17 mouse cellular contexts compared by ENCODE assay signal in genomic region chr5:147892735-147893134, GRCm38 (mm10). TPM values are rescaled to one million over a fixed set of nuclear protein-coding genes. Genes with fewer than 3 reads are reported as not detected.
DNase-seq lines count a peak whose midpoint lies in the region; ATAC-seq and TF ChIP-seq lines count a peak whose summit lies in the region.
"Had no signal": no experiment of that assay in that cellular context is flagged by ENCODE, and none has a peak within 500 bp of the region (broad histone marks: within the 10 kb centered on the region; RNA-seq: fewer than 3 reads in every experiment).

No protein-coding gene starts in this region.

- H3K27ac ChIP-seq in heart, embryonic 11.5 days (ENCODE audit: low read depth, low read length): peak overlapping the region; percentile 62
- H3K27ac ChIP-seq in heart, adult 2 months: no peak overlapping the region
- H3K27ac ChIP-seq in liver, embryonic 11.5 days (ENCODE audit: low read depth, low read length): peak overlapping the region; percentile 81
- H3K27ac ChIP-seq in bone marrow, adult 2 months (ENCODE audit: control insufficient read depth, insufficient read depth, low read depth, low read length, poor library complexity): peak overlapping the region; percentile 5; the same call in 1 of the 2 replicates
- H3K27ac ChIP-seq in liver, postnatal 0 days (ENCODE audit: low read depth): peak overlapping the region; percentile 49; the same call in 1 of the 2 replicates
- H3K27ac ChIP-seq in gastrocnemius, adult 2 months: no peak overlapping the region
- H3K27ac ChIP-seq: embryonic facial prominence, embryonic 13.5 days; forebrain, embryonic 15.5 days; stomach, embryonic 15.5 days had no signal

- H3K79me2 ChIP-seq in heart, adult 2 months (replicated peaks; ENCODE audit: control insufficient read depth, insufficient read depth, low read length): no peaks in the 10 kb centered on the region

- H3K27me3 ChIP-seq in heart, embryonic 11.5 days (ENCODE audit: control insufficient read depth, insufficient read depth, low read length): peaks cover 4% of the 10 kb centered on the region; the same call in 1 of the 2 replicates
- H3K27me3 ChIP-seq in heart, adult 2 months (ENCODE audit: control insufficient read depth, insufficient read depth, low read length): no peaks in the 10 kb centered on the region
- H3K27me3 ChIP-seq in liver, embryonic 11.5 days (replicated peaks; ENCODE audit: control insufficient read depth, insufficient read depth, low read length): 0 out of 2 replicates have a peak, but pooled peaks cover 4% of the 10 kb centered on the region
- H3K27me3 ChIP-seq in liver, postnatal 0 days (ENCODE audit: insufficient read depth, low read length): no peaks in the 10 kb centered on the region
- H3K27me3 ChIP-seq: Patski had no signal

- H3K4me3 ChIP-seq in heart, embryonic 11.5 days (ENCODE audit: low read depth, low read length): peak overlapping the region; percentile 12
- no peak overlapping the region for H3K4me3 ChIP-seq in heart, adult 2 months
- H3K4me3 ChIP-seq in liver, embryonic 11.5 days (ENCODE audit: low read depth, low read length): peak overlapping the region; percentile 70
- no peak overlapping the region for H3K4me3 ChIP-seq in bone marrow, adult 2 months (replicated peaks; ENCODE audit: control insufficient read depth, low read depth, low read length)
- peak overlapping the region; percentile 75; the same call in 1 of the 2 replicates for H3K4me3 ChIP-seq in liver, postnatal 0 days (ENCODE audit: low read depth, low read length)
- no peak overlapping the region for H3K4me3 ChIP-seq in gastrocnemius, adult 2 months
- H3K4me3 ChIP-seq: forebrain, embryonic 15.5 days had no signal

- no peak for TF ChIP-seq POLR2A in heart, adult 2 months (IDR thresholded peaks at IDR 0.05; ENCODE audit: insufficient read depth, low read depth, low read length)
- 0 out of 2 replicates have a peak, but pooled peaks have one; percentile 11 for TF ChIP-seq POLR2A in bone marrow, adult 2 months (IDR thresholded peaks at IDR 0.05; ENCODE audit: borderline replicate concordance, control insufficient read depth, low read depth, low read length)

- H3K4me1 ChIP-seq in heart, embryonic 11.5 days (ENCODE audit: control insufficient read depth, insufficient read depth, low read length): peaks cover 15% of the 10 kb centered on the region
- 0 out of 2 replicates have a peak, but pooled peaks cover 1% of the 10 kb centered on the region for H3K4me1 ChIP-seq in heart, adult 2 months (ENCODE audit: control insufficient read depth, insufficient read depth, low read length)
- peaks cover 37% of the 10 kb centered on the region for H3K4me1 ChIP-seq in liver, embryonic 11.5 days (replicated peaks; ENCODE audit: control insufficient read depth, insufficient read depth, low read length)
- H3K4me1 ChIP-seq in bone marrow, adult 2 months (ENCODE audit: control insufficient read depth, insufficient read depth, low read length): no peaks in the 10 kb centered on the region; the same call in 1 of the 2 replicates
- H3K4me1 ChIP-seq in liver, postnatal 0 days (ENCODE audit: insufficient read depth): peaks cover 24% of the 10 kb centered on the region

- no peak for TF ChIP-seq EP300 in heart, adult 2 months (IDR thresholded peaks at IDR 0.05; ENCODE audit: insufficient read depth, low read depth, low read length)
- no peak for TF ChIP-seq EP300 in liver, postnatal 0 days (IDR thresholded peaks at IDR 0.05; ENCODE audit: low read depth)

- no peaks in the 10 kb centered on the region for H3K36me3 ChIP-seq in heart, embryonic 11.5 days (ENCODE audit: control insufficient read depth, insufficient read depth, low read length)
- H3K36me3 ChIP-seq in heart, adult 2 months (ENCODE audit: control insufficient read depth, insufficient read depth, low read length): no peaks in the 10 kb centered on the region
- H3K36me3 ChIP-seq in liver, embryonic 11.5 days (ENCODE audit: control insufficient read depth, insufficient read depth, low read length): peaks cover 3% of the 10 kb centered on the region; the same call in 1 of the 2 replicates
- H3K36me3 ChIP-seq in liver, postnatal 0 days (replicated peaks; ENCODE audit: insufficient read depth, low read length): no peaks in the 10 kb centered on the region
- H3K36me3 ChIP-seq: embryonic facial prominence, embryonic 13.5 days; forebrain, embryonic 15.5 days; stomach, embryonic 15.5 days had no signal

- no peak for ATAC-seq in heart, embryonic 11.5 days (replicated peaks; ENCODE audit: insufficient number of reproducible peaks, low FRiP score, low TSS enrichment)
- no peak for ATAC-seq in liver, embryonic 11.5 days (replicated peaks; ENCODE audit: low FRiP score)
- ATAC-seq in liver, postnatal 0 days: no peak
- ATAC-seq: forebrain, embryonic 15.5 days; Patski had no signal

- peak overlapping the region; percentile 96 for H3K4me2 ChIP-seq in heart, embryonic 11.5 days
- peak overlapping the region; percentile 85 for H3K4me2 ChIP-seq in liver, embryonic 11.5 days
- H3K4me2 ChIP-seq in liver, postnatal 0 days (ENCODE audit: low read depth, low read length): peak overlapping the region; percentile 79

- H3K9ac ChIP-seq in heart, embryonic 11.5 days (ENCODE audit: low read depth, low read length): peak overlapping the region; percentile 34; the same call in 1 of the 2 replicates
- no peak overlapping the region for H3K9ac ChIP-seq in heart, adult 2 months (ENCODE audit: low read depth, low read length)
- peak overlapping the region; percentile 47 for H3K9ac ChIP-seq in liver, embryonic 11.5 days (ENCODE audit: low read depth, low read length)
- H3K9ac ChIP-seq in liver, postnatal 0 days (replicated peaks): no peak overlapping the region
- H3K9ac ChIP-seq: embryonic facial prominence, embryonic 13.5 days; forebrain, embryonic 15.5 days; stomach, embryonic 15.5 days had no signal

- WGBS in heart, embryonic 11.5 days (ENCODE audit: insufficient replicate concordance): 25% methylated on average over 6 of the region's 6 CpGs
- 83% methylated on average over 6 of the region's 6 CpGs for WGBS in heart, adult 2 months
- WGBS in liver, embryonic 11.5 days: 28% methylated on average over 6 of the region's 6 CpGs
- 65% methylated on average over 6 of the region's 6 CpGs for WGBS in bone marrow, adult 2 months
- WGBS in liver, postnatal 0 days (ENCODE audit: insufficient replicate concordance): 49% methylated on average over 6 of the region's 6 CpGs

- intact Hi-C loops in heart, adult 2 months (cut with DNase I): loop anchor here (10.0 kb wide), 1 partner anchor 52 kb away; no protein-coding TSS in a partner anchor
- intact Hi-C loops in gastrocnemius, adult 2 months (cut with DNase I): no loop called here

- no peak for DNase-seq in heart, adult 2 months
- DNase-seq in liver, embryonic 11.5 days (ENCODE audit: low spot score): no peak
- no peak for DNase-seq in liver
- no peak for DNase-seq in liver, postnatal 0 days
- DNase-seq in layer of hippocampus, postnatal 36 days: no peak
- DNase-seq in gastrocnemius, adult 2 months: no peak
- DNase-seq: gastrocnemius, postnatal 14 days; heart, postnatal 36 days; kidney, postnatal 14 days; lung, postnatal 14 days; thymus, postnatal 4 days had no signal

- H3K9me3 ChIP-seq in heart, embryonic 11.5 days (replicated peaks; ENCODE audit: control insufficient read depth, low read length): no peaks in the 10 kb centered on the region
- H3K9me3 ChIP-seq in liver, embryonic 11.5 days (ENCODE audit: control insufficient read depth, low read length): no peaks in the 10 kb centered on the region
- no peaks in the 10 kb centered on the region for H3K9me3 ChIP-seq in liver, postnatal 0 days (ENCODE audit: low read length)
- H3K9me3 ChIP-seq: embryonic facial prominence, embryonic 13.5 days; forebrain, embryonic 15.5 days; stomach, embryonic 15.5 days had no signal

- TF ChIP-seq CTCF in heart, adult 2 months (IDR thresholded peaks at IDR 0.05): no peak
- TF ChIP-seq CTCF in bone marrow, adult 2 months (IDR thresholded peaks at IDR 0.05; ENCODE audit: control insufficient read depth, insufficient read depth, low read length): no peak
- no peak for TF ChIP-seq CTCF in liver, postnatal 0 days (IDR thresholded peaks at IDR 0.05; ENCODE audit: low read depth)
- no peak for TF ChIP-seq CTCF in gastrocnemius, adult 2 months (IDR thresholded peaks at IDR 0.05)

RNA-seq across cellular contexts. Expression of gene Slc46a3, which starts 1.9 kb away (rescaled TPM):
- polyA plus RNA-seq in heart, embryonic 11.5 days (2014; fragmentation: Nextera tagmentation; extraction: Ambion mirVana): 4.5 and 4.7 TPM in 2 replicates
- total RNA-seq in heart, adult 2 months (2021): 10 to 100 TPM in 1 of 2 experiments, 1 to 10 TPM in 1; 7.1 to 16.4 TPM
- polyA plus RNA-seq in heart, adult 2 months (2012; rRNA removed): 22.5 and 30.1 TPM in 2 replicates
- polyA plus RNA-seq in liver, embryonic 11.5 days (2014; fragmentation: Nextera tagmentation; extraction: Ambion mirVana): 13.9 and 14.1 TPM in 2 replicates
- polyA plus RNA-seq in bone marrow, adult 2 months (2011; ENCODE audit: insufficient read depth, insufficient read length, low replicate concordance, missing spikeins): 13.1 and 22.2 TPM in 2 replicates
- polyA plus RNA-seq in liver, postnatal 0 days (2015; fragmentation: Nextera tagmentation; extraction: Ambion mirVana): 8.9 and 11.6 TPM in 2 replicates
- 1 to 10 TPM; 6.7 to 7.8 TPM for total RNA-seq in layer of hippocampus, postnatal 36 days (2021)
- total RNA-seq in gastrocnemius, adult 2 months (2021): 10 to 100 TPM in 1 of 2 experiments, 1 to 10 TPM in 1; 9.0 to 10.6 TPM

RNA-seq across cellular contexts. Expression of gene Pomp, which starts 32.5 kb away (rescaled TPM):
- polyA plus RNA-seq in heart, embryonic 11.5 days (2014; fragmentation: Nextera tagmentation; extraction: Ambion mirVana): 350 and 393 TPM in 2 replicates
- total RNA-seq in heart, adult 2 months (2021): 100 to 1,000 TPM; 137 to 176 TPM
- polyA plus RNA-seq in heart, adult 2 months (2012; rRNA removed): 86.5 and 118 TPM in 2 replicates
- 430 and 458 TPM in 2 replicates for polyA plus RNA-seq in liver, embryonic 11.5 days (2014; fragmentation: Nextera tagmentation; extraction: Ambion mirVana)
- polyA plus RNA-seq in bone marrow, adult 2 months (2011; ENCODE audit: insufficient read depth, insufficient read length, low replicate concordance, missing spikeins): 93.6 and 166 TPM in 2 replicates
- polyA plus RNA-seq in liver, postnatal 0 days (2015; fragmentation: Nextera tagmentation; extraction: Ambion mirVana): 210 and 215 TPM in 2 replicates
- 100 to 1,000 TPM; 140 to 156 TPM for total RNA-seq in layer of hippocampus, postnatal 36 days (2021)
- 100 to 1,000 TPM; 141 to 146 TPM for total RNA-seq in gastrocnemius, adult 2 months (2021)

Comparison
In these comparisons a context has a peak if more than half of its experiments do, and no peak if none do; other contexts are left out.
1. H3K27ac ChIP-seq: peak in heart, embryonic 11.5 days (single experiment), liver, embryonic 11.5 days (single experiment), bone marrow, adult 2 months (single experiment) and liver, postnatal 0 days (single experiment); none in heart, adult 2 months (single experiment) and gastrocnemius, adult 2 months (single experiment).
2. H3K4me3 ChIP-seq: peak in heart, embryonic 11.5 days (single experiment), liver, embryonic 11.5 days (single experiment) and liver, postnatal 0 days (single experiment); none in heart, adult 2 months (single experiment), bone marrow, adult 2 months (single experiment) and gastrocnemius, adult 2 months (single experiment).
3. H3K9ac ChIP-seq: peak in heart, embryonic 11.5 days (single experiment) and liver, embryonic 11.5 days (single experiment); none in heart, adult 2 months (single experiment) and liver, postnatal 0 days (single experiment).
4. Peak in every context shown above with its lines, with median percentiles within 50 percentile points of each other: H3K4me2 ChIP-seq.